Mouse (Mus musculus) heart, embryonic 15.5 days (tissue): Measurements from ENCODE around the gene Atp7a. TPM values are rescaled to one million over a fixed set of nuclear protein-coding genes. Genes with fewer than 3 reads are reported as not detected.
"Not testable (repeated sequence)": the region's sequence is repeated elsewhere in the genome, so short reads cannot be mapped to it uniquely, and the experiment has no call there.

ENCODE experiments used
- ATAC-seq: fragments of 200-750 bp; cut with Nextera tagmentation; replicated peaks from 2 replicates; pipeline ENCODE4 v1.8.0; 2017; ENCODE audit warnings: low read depth, moderate TSS enrichment; ENCODE audit not compliant: insufficient number of reproducible peaks, insufficient read depth, low FRiP score
- H3K27ac ChIP-seq: fragments of 300-500 bp; sonication (generic); 2 replicates; pipeline ENCODE4 v1.5.1; 2015; ENCODE audit warnings: mild to moderate bottlenecking, inconsistent platforms
- H3K27me3 ChIP-seq: fragments of 300-500 bp; sonication (generic); 2 replicates; pipeline ENCODE4 v1.6.1; 2015; ENCODE audit warnings: inconsistent platforms
- H3K36me3 ChIP-seq: fragments of 300-500 bp; sonication (generic); 2 replicates; pipeline ENCODE4 v1.6.1; 2015; ENCODE audit warnings: mild to moderate bottlenecking, inconsistent platforms
- H3K4me1 ChIP-seq: fragments of 300-500 bp; sonication (generic); replicated peaks from 2 replicates; pipeline ENCODE4 v1.6.1; 2015; ENCODE audit warnings: inconsistent platforms
- H3K4me2 ChIP-seq: fragments of 300-500 bp; sonication (generic); 2 replicates; pipeline ENCODE4 v1.6.1; 2015; ENCODE audit warnings: inconsistent platforms, mild to moderate bottlenecking, moderate library complexity
- H3K4me3 ChIP-seq: fragments of 300-500 bp; sonication (generic); 2 replicates; pipeline ENCODE4 v1.5.1; 2015; ENCODE audit warnings: mild to moderate bottlenecking, inconsistent platforms
- H3K9ac ChIP-seq: fragments of 300-500 bp; sonication (generic); 2 replicates; pipeline ENCODE4 v1.6.1; 2015; ENCODE audit warnings: mild to moderate bottlenecking, inconsistent platforms
- H3K9me3 ChIP-seq: fragments of 300-500 bp; sonication (generic); replicated peaks from 2 replicates; pipeline ENCODE4 v1.6.1; 2016; ENCODE audit warnings: inconsistent platforms
- WGBS: fragments of 180-500 bp; shearing (Covaris S2); methylation state at CpG from one replicate; pipeline ENCODE4 v1.1.7; 2015; ENCODE audit warnings: mixed read lengths; 5-methylcytosine and 5-hydroxymethylcytosine counted together
- polyA plus RNA-seq: library from polyadenylated mRNA; unstranded; fragments of >200 nt; fragmentation: Nextera tagmentation; extraction: Ambion mirVana; gene quantifications from 2 replicates; pipeline ENCODE4 v1.2.1, GENCODE M21; 2015

The Atp7a gene
- polyA plus RNA-seq, 1 experiment from 2014 or later = 10.6 TPM

DNA sequence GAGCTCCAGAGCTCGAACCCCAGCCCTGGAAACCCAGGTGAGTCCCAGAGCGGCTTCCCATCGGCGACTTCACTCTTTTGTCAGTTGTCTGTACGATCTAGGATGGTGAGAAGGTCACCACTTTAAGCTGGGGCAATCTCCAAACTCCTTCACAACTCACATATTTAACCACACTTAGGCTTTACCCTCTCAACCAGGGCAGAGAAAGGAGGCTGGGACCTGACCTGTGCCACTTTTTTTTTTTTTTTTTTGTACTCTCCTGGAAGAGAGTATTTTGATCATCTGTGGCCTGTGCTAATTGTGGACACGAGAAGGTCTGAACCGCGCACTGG lies 233 bp downstream of the Atp7a start:
- ATAC-seq = no peak
- H3K36me3 ChIP-seq = no peaks in the 10 kb centered on the region

GRCm38 (mm10) chrX:106030176-106030575 lies 3.1 kb downstream of the Atp7a start:
- no peak overlapping the region for H3K4me2 ChIP-seq
- H3K27ac ChIP-seq = no peak overlapping the region
- no peak overlapping the region for H3K4me3 ChIP-seq
- WGBS = 65% methylated on average over 5 of the region's 5 CpGs
- H3K27me3 ChIP-seq = no peaks in the 10 kb centered on the region
- H3K9me3 ChIP-seq = no peaks in the 10 kb centered on the region
- ATAC-seq = no peak
- no peaks in the 10 kb centered on the region for H3K4me1 ChIP-seq
- no peaks in the 10 kb centered on the region for H3K36me3 ChIP-seq
- H3K9ac ChIP-seq = no peak overlapping the region

More for the DNA sequence above, 233 bp downstream of the Atp7a start:
- H3K27ac ChIP-seq = peak overlapping the region; percentile 82
- 11% methylated on average over 8 of the region's 8 CpGs for WGBS
- no peaks in the 10 kb centered on the region for H3K4me1 ChIP-seq
- peak overlapping the region; percentile 63 for H3K9ac ChIP-seq
- H3K27me3 ChIP-seq = no peaks in the 10 kb centered on the region
- H3K4me2 ChIP-seq = peak overlapping the region; percentile 63
- H3K9me3 ChIP-seq = no peaks in the 10 kb centered on the region
- peak overlapping the region; percentile 61 for H3K4me3 ChIP-seq

- Histone ChIP-seq H3K4me3 (no peak overlapping the region), H3K4me2 (no peak overlapping the region), H3K27ac (no peak overlapping the region), H3K4me1 (no peaks in the 10 kb centered on the region), H3K9ac (no peak overlapping the region), H3K36me3 (no peaks in the 10 kb centered on the region), H3K9me3 (no peaks in the 10 kb centered on the region), H3K27me3 (no peaks in the 10 kb centered on the region)
- no peak for ATAC-seq
Measured at GRCm38 (mm10) chrX:106031124-106031523, 4.0 kb downstream of the Atp7a start.

GRCm38 (mm10) chrX:106035727-106036126 lies 8.7 kb downstream of the Atp7a start:
- no peaks in the 10 kb centered on the region for H3K27me3 ChIP-seq
- no peak overlapping the region for H3K4me2 ChIP-seq
- H3K9ac ChIP-seq = no peak overlapping the region
- ATAC-seq = no peak
- WGBS = 57% methylated on average over 2 of the region's 2 CpGs
- no peaks in the 10 kb centered on the region for H3K9me3 ChIP-seq
- H3K36me3 ChIP-seq = no peaks in the 10 kb centered on the region
- H3K4me1 ChIP-seq = peaks cover 3% of the 10 kb centered on the region; the same call in 1 of the 2 replicates
- H3K4me3 ChIP-seq = no peak overlapping the region
- H3K27ac ChIP-seq = no peak overlapping the region

GRCm38 (mm10) chrX:106037185-106037752 lies 10.2 kb downstream of the Atp7a start:
- Histone ChIP-seq H3K4me1 (peaks cover 3% of the 10 kb centered on the region; the same call in 1 of the 2 replicates), H3K9ac (no peak overlapping the region), H3K9me3 (no peaks in the 10 kb centered on the region), H3K27me3 (no peaks in the 10 kb centered on the region), H3K27ac (no peak overlapping the region), H3K36me3 (no peaks in the 10 kb centered on the region), H3K4me2 (no peak overlapping the region), H3K4me3 (no peak overlapping the region)
- ATAC-seq = no peak
- 51% methylated on average over 3 of the region's 3 CpGs for WGBS

- no peak overlapping the region for H3K4me3 ChIP-seq
- peaks cover 28% of the 10 kb centered on the region for H3K4me1 ChIP-seq
- H3K27me3 ChIP-seq = no peaks in the 10 kb centered on the region
- H3K4me2 ChIP-seq = peak overlapping the region; percentile 33; the same call in 1 of the 2 replicates
- H3K9ac ChIP-seq = no peak overlapping the region
- H3K27ac ChIP-seq = peak overlapping the region; percentile 64
- no peaks in the 10 kb centered on the region for H3K9me3 ChIP-seq
- ATAC-seq = no peak
- no peaks in the 10 kb centered on the region for H3K36me3 ChIP-seq
- WGBS = 22% methylated on average over 8 of the region's 8 CpGs
Measured at GRCm38 (mm10) chrX:106043863-106044617, 17.0 kb downstream of the Atp7a start.

- H3K9me3 ChIP-seq = no peaks in the 10 kb centered on the region
- no peak overlapping the region for H3K4me3 ChIP-seq
- H3K4me1 ChIP-seq = peaks cover 28% of the 10 kb centered on the region
- peak overlapping the region; percentile 16; the same call in 1 of the 2 replicates for H3K27ac ChIP-seq
- WGBS = 43% methylated on average over 2 of the region's 2 CpGs
- no peak overlapping the region for H3K4me2 ChIP-seq
- no peak overlapping the region for H3K9ac ChIP-seq
- ATAC-seq = no peak
- no peaks in the 10 kb centered on the region for H3K36me3 ChIP-seq
- H3K27me3 ChIP-seq = no peaks in the 10 kb centered on the region
Measured at GRCm38 (mm10) chrX:106045455-106045854, 18.4 kb downstream of the Atp7a start.

DNA sequence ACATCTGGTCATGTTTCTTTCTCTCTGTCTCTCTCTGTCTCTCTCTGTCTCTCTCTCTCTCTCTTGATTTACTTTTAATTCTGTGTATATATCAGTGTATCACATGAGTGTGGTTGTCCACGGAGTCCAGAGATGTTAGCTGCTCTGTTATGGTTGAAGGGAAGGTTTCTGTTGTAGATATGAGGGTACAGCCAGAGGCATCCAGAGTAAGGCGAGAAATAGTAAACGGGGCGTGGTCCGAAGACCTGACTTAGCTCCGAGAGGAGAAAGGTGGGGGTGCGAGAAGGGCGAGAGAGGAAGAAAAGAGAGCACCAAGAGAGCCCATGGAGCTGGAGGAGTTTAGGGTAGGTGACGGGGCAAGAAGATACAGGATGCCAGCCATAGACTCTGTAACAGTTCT lies 18.9 kb downstream of the Atp7a start:
- Histone ChIP-seq H3K27ac (peak overlapping the region; percentile 16), H3K9me3 (no peaks in the 10 kb centered on the region), H3K9ac (no peak overlapping the region), H3K4me1 (peaks cover 28% of the 10 kb centered on the region), H3K27me3 (no peaks in the 10 kb centered on the region), H3K4me3 (no peak overlapping the region), H3K36me3 (no peaks in the 10 kb centered on the region), H3K4me2 (no peak overlapping the region)
- 48% methylated on average over 9 of the region's 9 CpGs for WGBS
- no peak for ATAC-seq

DNA sequence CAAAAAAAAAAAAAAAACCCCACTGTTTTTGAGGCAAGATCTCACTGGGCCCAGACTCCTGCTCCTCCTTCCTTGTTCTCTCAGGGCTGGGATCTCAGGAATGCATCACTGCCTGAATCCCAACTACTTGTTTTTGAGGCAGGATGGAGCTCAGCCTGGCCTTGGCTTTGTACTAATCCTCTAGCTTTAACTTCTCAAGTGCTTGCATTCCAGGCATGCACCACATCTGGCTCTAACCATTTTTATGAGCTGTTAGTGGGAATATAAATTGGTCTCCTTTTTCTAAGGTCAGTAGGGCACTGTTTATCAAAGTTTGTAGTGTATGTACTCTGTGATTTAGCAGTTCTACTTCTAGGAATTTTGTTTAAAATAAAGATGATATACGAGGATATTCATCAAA lies 21.1 kb downstream of the Atp7a start:
- no peak overlapping the region for H3K4me2 ChIP-seq
- no peaks in the 10 kb centered on the region for H3K27me3 ChIP-seq
- H3K9ac ChIP-seq = no peak overlapping the region
- ATAC-seq = no peak
- no peak overlapping the region for H3K27ac ChIP-seq
- no peaks in the 10 kb centered on the region for H3K9me3 ChIP-seq
- 56% methylated on average over 1 of the region's 1 CpGs for WGBS
- H3K36me3 ChIP-seq = no peaks in the 10 kb centered on the region
- H3K4me1 ChIP-seq = peaks cover 28% of the 10 kb centered on the region
- H3K4me3 ChIP-seq = no peak overlapping the region

GRCm38 (mm10) chrX:106077858-106078257 lies 50.8 kb downstream of the Atp7a start:
- H3K27ac ChIP-seq, H3K9ac ChIP-seq, H3K36me3 ChIP-seq, H3K27me3 ChIP-seq, H3K4me1 ChIP-seq, ATAC-seq, H3K4me3 ChIP-seq, H3K9me3 ChIP-seq, H3K4me2 ChIP-seq: not testable (repeated sequence)
- 95% methylated on average over 2 of the region's 2 CpGs for WGBS

DNA sequence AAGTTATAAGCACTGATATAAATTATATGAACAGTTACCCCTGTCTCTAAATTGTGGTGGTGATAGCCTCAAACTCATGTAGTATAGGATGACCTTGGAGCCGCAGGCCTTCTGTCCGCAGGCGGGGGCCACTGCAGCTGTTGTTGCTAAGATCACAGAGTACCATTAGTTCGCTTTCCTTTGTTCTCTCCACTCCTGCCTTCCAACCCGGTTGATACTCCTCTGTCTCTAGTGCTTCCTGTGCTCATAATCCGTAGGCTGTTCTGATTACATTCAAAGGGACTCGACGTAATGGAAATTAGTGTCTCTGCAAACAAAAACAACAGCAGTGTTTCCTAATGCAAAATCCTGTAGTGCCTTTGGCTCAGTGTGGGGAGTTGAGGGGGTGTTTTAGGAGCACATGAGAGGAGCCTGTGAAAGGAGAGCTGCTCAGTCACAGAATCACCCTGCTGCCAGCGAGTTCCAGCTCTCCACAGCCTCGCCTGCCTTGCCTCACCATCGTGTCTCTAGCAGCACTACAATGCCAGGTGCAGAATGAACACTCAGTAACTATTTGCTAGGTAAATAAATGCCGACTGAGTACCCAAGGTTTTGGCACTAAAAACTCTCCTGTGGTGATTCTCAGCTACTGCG lies 53.9 kb downstream of the Atp7a start:
- peak overlapping the region; percentile 51 for H3K27ac ChIP-seq
- no peak overlapping the region for H3K4me3 ChIP-seq
- peak overlapping the region; percentile 2; the same call in 1 of the 2 replicates for H3K4me2 ChIP-seq
- H3K9ac ChIP-seq = no peak overlapping the region
- WGBS = 43% methylated on average over 13 of the region's 13 CpGs
- no peaks in the 10 kb centered on the region; the same call in 1 of the 2 replicates for H3K4me1 ChIP-seq
- H3K36me3 ChIP-seq = peaks cover 3% of the 10 kb centered on the region; the same call in 1 of the 2 replicates
- H3K9me3 ChIP-seq = no peaks in the 10 kb centered on the region
- no peak for ATAC-seq
- H3K27me3 ChIP-seq = no peaks in the 10 kb centered on the region
